Mouse (Mus musculus) kidney, adult 2 months (tissue): ENCODE measurements around the gene Mast4.

Experiments used
- CTCF ChIP-seq: fragments of 200-500 bp; conservative IDR thresholded peaks from 2 replicates; pipeline ENCODE4 v1.5.1; 2011; ENCODE audit warnings: low read depth, mild to moderate bottlenecking, control low read depth, low read length, moderate library complexity, mixed read lengths; ENCODE audit not compliant: insufficient read depth, insufficient read length
- POLR2A ChIP-seq: fragments of 200-500 bp; IDR thresholded peaks from one replicate; pipeline ENCODE4 v1.6.1; 2011; ENCODE audit warnings: low read depth, low read length, control low read depth

DNA sequence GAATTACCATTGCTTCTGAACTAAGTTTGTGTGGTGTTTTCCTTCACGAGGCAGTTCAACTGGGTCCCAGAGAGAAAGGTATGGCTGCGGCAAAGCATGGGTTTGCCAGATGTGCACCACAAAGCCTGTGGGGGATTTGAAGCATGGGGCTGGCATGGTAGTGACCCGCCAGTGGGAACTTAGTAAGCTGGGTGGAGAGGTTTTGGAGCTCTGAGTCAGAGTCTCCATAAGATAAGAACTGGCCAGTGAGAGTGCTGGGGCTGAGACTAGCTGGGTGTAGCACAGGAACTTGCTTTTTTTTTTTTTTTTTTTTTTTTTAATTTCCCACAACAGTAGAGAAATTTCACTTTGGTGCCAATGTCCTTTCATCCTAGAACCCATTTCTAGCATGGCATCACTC is 73.9 kb downstream of the Mast4 start:
- no peak for TF ChIP-seq CTCF
- no peak for TF ChIP-seq POLR2A
